Mouse (Mus musculus): ENCODE results near the gene Agr2.

The Agr2 gene

GRCm38 (mm10) chr12:35992711-35993110, at the start of gene Agr2:
Agr2 (plus strand) TSS chr12:35992907.
- no peak for DNase-seq (ENCODE audit: extremely low read depth, low read depth, low spot score)

- no peak for DNase-seq (ENCODE audit: extremely low read depth, low read depth, low spot score)
These were observed 41.0 kb upstream of the Agr2 start for GRCm38 (mm10) chr12:35951757-35952156.

DNA sequence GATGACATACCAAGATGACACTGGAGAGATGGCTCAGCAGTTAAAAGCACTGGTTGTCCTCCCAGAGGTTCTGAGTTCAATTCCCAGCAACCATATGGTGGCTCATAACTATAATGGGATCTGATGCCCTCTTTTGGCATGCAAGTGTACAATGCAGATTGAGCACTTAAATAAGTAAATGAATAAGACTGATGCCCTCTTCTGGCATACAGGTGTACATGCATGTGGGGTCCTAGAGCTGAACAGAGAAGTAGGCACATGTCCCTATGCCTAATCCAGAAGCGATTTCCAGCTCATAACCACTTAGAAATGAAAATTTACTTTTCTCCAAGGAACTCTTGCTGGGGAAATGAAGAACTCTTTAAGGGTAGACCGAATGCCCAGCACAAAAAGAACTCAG, 35.5 kb upstream of the Agr2 start:
- no peak for DNase-seq (ENCODE audit: extremely low read depth, low read depth, low spot score)

DNA sequence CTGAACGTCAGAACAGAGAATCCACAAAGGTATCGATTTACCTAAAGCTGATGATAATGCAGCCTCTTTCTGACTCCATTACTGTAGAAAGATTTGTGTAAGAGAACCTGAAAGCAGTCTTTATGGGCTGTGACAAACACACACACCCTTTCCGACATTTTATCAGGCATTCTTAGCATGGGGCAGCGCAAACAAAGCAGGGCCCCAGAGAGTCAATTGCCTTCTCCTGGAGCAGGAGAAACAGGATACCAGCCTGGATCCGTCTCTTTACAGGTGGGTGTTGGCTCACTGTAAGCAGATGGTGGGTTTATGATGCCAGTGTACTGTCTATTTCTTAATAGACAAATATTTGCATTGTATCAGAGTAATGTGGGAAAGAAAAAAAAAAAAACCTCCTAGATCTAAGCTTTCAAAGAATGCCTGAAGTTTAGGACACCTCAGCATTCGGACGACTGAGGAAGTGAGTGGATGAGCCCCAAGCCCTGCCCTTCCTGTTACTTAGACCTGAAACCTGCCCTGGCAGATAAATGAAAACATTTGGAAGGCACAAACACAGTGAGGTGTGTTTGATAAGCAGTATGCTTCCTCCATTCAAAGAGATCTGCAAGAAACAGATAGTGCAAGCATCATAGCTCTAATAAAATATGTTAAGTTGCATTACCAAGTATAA, 26.5 kb upstream of the Agr2 start:
- no peak for DNase-seq (ENCODE audit: extremely low read depth, low read depth, low spot score)

- no peak for DNase-seq (ENCODE audit: extremely low read depth, low read depth, low spot score)
These were observed 26.0 kb upstream of the Agr2 start for GRCm38 (mm10) chr12:35966768-35967141.

DNA sequence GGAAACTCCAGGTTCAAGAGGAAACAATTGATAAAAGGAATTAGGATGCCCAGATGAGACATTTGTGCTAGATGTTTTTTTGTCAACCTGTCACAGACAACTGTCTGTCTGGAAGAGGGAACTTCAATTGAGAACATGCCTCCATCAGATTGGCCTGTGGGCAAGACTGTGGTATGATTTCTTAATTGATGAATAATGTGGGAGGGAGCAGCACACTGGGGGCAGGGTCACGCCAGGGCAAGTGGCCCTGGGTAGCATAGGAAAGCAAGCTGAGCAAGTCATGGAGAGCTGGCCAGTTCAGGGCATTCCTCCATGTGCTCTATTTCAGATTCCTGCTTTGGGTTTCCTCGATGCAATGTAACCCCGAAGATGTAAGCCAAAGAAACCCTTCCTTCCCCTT, 16.8 kb upstream of the Agr2 start:
- DNase-seq (ENCODE audit: extremely low read depth, low read depth, low spot score) = no peak

DNA sequence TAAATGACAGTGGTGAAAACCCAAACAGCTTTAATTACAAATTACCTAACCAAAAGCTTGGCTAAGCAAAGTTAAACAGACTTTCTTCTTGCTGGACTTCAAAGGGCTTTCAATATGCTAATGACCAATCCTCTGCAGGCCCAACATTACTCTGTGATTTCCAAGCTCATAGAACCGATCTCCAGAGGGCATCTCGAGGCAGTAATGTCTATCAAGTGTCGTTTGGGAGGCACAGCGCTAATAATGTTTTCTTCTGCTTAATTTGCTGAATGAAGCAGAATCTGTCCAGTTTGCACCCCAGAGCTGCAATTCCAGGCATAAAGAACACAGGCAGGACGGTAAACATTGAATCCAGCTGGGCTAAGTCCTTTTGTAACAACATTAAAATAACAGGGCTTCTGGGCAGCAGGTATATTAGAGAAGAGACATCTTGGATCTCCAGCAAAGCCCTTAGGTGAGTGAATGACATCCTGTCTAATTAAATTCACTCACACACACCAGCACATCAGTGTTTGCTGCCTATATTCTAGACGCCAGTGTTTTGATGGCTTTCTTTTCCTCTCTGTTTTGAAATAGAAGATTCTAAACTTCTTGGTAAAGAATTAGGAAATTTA, 15.0 kb upstream of the Agr2 start:
- DNase-seq (ENCODE audit: extremely low read depth, low read depth, low spot score) = no peak

- no peak for DNase-seq (ENCODE audit: extremely low read depth, low read depth, low spot score)
These were observed 13.1 kb upstream of the Agr2 start for GRCm38 (mm10) chr12:35979625-35980024.

DNA sequence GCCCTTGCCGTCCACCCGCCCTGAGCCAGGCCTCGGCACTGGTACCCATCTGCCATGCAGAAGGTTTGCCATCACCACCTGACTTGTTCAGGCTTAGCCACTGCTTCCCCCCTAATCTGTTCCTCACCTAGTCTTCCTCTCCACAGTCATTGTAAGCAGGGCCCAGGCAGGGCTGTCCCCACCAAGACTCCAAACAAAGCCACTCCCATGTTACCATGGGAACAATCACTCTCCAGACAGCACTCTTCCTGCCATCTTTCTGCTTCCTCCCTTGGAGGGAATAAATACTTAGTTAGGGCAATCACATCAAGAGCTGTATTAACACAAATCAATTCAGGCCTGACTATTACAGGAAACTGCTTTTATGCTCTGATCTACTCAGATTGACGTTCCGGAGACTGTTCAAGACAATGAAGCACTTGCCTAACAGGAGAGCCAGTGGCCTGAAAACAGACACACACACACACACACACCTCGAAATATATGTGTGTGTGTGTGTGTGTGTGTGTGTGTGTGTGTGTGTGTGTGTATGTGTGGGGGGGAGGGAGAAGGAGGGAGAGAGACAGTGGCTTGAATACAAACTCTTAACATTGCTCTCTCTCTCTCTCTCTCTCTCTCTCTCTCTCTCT, 10.9 kb upstream of the Agr2 start:
- DNase-seq (ENCODE audit: extremely low read depth, low read depth, low spot score) = no peak

DNA sequence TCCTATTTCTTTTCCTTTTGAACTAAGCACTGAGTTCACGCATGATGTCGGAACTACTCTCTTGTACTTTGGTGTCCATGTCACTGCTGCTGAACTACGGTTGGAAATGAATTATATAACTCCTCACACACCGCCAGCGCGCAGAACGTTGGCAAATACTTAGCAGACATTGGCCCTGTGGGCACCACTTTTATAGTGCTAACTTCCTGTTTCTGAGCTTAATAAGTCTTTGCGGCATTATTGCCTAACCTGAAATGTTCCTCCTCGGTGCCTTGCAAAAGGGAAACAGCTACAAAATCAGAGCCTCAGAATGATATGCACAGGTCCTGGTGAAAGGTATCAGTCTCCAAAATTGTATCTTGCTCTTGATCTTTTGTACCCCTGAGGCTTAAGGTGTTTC, 9.2 kb upstream of the Agr2 start:
- peak; percentile 23 for DNase-seq (ENCODE audit: extremely low read depth, low read depth, low spot score)

GRCm38 (mm10) chr12:35984743-35985142, 8.0 kb upstream of the Agr2 start:
- DNase-seq (ENCODE audit: extremely low read depth, low read depth, low spot score) = no peak

DNA sequence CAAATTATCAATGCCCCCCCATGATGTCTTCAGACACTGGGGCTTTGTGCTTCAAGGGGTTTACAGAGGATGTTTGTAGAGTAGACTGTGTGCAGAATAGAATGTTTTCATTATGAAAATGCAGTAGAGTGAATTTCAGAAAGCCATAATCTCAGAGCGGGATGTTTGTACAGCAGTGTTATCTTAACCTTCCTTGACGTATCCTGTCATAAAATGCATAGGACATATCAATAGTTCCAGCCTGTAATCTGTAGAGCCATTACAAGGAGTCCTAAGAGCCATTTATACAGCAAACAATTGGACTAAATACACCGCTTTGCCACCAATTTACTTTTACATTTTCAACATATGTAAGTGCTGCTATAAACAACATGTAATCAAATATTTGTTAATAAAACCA, 876 bp downstream of the Agr2 start:
- no peak for DNase-seq (ENCODE audit: extremely low read depth, low read depth, low spot score)

GRCm38 (mm10) chr12:35994098-35994497, 1.4 kb downstream of the Agr2 start:
- no peak for DNase-seq (ENCODE audit: extremely low read depth, low read depth, low spot score)

DNA sequence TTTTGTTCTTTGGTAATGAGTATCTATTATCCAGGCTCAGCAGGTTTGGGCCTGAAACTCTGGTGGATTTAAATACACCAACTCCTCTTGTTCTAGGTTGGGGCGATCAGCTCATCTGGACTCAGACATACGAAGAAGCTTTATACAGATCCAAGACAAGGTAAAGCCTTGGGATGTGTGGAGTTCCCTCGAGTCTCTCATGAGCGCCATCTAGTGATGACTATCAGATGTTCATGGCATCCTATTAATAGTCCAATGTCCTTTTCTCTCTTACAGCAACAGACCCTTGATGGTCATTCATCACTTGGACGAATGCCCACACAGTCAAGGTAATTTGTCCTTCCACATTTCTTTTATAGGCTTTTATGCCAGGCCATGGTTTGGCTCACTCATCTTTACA, 3.1 kb downstream of the Agr2 start:
- no peak for DNase-seq (ENCODE audit: extremely low read depth, low read depth, low spot score)

DNA sequence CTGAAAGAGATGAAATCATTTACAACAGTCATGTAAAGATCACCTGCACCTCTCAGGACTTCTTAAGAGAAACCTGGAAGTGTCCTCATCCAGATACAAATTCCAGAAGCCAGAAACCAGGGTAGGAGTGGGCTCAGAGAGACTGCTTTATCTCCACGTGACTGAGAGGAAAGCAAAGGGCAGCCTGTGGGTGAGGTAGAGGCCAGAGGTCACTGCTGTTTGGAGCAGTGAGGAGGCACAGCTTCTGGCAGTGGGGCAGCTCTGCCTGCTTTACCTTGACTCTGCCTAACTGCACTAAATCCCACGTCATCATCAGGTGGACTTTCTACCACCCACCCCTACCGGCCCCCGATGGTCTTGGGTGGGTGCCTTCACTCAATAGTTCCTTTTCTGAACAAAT, 12.0 kb downstream of the Agr2 start:
- DNase-seq (ENCODE audit: extremely low read depth, low read depth, low spot score) = no peak

GRCm38 (mm10) chr12:36007581-36007980, 14.9 kb downstream of the Agr2 start:
- no peak for DNase-seq (ENCODE audit: extremely low read depth, low read depth, low spot score)

GRCm38 (mm10) chr12:36008364-36009047, 15.8 kb downstream of the Agr2 start:
- DNase-seq (ENCODE audit: extremely low read depth, low read depth, low spot score) = no peak

GRCm38 (mm10) chr12:36013216-36013910, 20.7 kb downstream of the Agr2 start:
- no peak for DNase-seq (ENCODE audit: extremely low read depth, low read depth, low spot score)

DNA sequence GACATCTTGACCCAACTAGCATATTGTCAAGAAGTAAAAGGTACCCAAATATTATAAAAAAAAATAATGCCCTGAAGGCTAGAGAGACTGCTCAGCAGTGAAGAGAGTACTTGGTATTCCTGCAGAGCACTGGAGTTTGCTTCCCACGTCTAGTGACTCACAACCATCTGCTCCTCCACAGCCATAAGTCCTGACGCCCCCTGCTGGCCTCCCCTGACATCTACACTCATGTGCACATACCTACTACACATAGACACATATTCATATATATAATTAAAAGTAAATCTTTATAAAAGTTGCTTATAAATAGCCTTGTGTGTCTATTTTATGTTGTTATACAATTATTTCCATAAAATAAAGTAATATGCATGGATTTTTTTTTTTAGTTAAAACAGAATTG, 25.1 kb downstream of the Agr2 start:
- no peak for DNase-seq (ENCODE audit: extremely low read depth, low read depth, low spot score)

- DNase-seq (ENCODE audit: extremely low read depth, low read depth, low spot score) = no peak
These were observed 26.9 kb downstream of the Agr2 start for GRCm38 (mm10) chr12:36019572-36019971.

DNA sequence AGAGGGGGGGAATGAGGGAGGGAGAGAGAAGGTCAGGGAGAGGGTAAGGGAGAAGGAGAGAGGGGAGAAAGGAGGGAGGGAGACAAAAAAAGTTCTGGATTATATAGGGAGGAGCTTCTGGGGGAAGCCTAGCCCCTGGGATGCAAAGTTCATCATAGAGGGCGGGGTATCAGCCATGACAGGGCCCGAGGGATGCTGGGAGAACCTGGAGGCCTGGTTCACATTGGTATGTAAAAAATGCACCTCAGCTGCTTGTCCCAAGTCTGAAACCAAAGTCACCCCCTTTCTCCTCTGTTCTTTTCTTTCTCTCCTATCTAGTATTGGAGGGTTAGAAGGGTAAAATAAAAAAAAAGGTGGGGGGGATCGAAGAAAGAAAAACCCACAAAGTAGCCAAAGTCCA, 27.4 kb downstream of the Agr2 start:
- DNase-seq (ENCODE audit: extremely low read depth, low read depth, low spot score) = no peak
